Mouse (Mus musculus): Measurements from ENCODE around the gene Abhd12. TPM values are rescaled to one million over a fixed set of nuclear protein-coding genes. Genes with fewer than 3 reads are reported as not detected.

Gene Abhd12
- polyA plus RNA-seq, 1 experiment from 2014 or later = 89.8 TPM

- DNase-seq (ENCODE audit: low spot score) = peak; percentile 88
- H3K4me2 ChIP-seq (ENCODE audit: low read length) = peak overlapping the region; percentile 73
- H3K4me3 ChIP-seq (ENCODE audit: low read depth, low read length) = peak overlapping the region; percentile 1; the same call in 1 of the 2 replicates
- H3K4me1 ChIP-seq (ENCODE audit: control insufficient read depth, insufficient read depth, low read length) = peaks cover 17% of the 10 kb centered on the region
- H3K27ac ChIP-seq (ENCODE audit: low read depth, low read length) = peak overlapping the region; percentile 61; the same call in 1 of the 2 replicates
- 49% methylated on average over 4 of the region's 4 CpGs for WGBS
- no peaks in the 10 kb centered on the region for H3K27me3 ChIP-seq (replicated peaks; ENCODE audit: control insufficient read depth, insufficient read depth, low read length)
- ATAC-seq = peak; percentile 16
- peaks cover 21% of the 10 kb centered on the region for H3K36me3 ChIP-seq (ENCODE audit: control insufficient read depth, insufficient read depth, low read length)
- peak overlapping the region; percentile 14; the same call in 1 of the 2 replicates for H3K9ac ChIP-seq (ENCODE audit: low read length)
- no peaks in the 10 kb centered on the region for H3K9me3 ChIP-seq (replicated peaks; ENCODE audit: control insufficient read depth, low read length)
Observed at GRCm38 (mm10) chr2:150788768-150789550, 115.6 kb downstream of the Abhd12 start.

DNA sequence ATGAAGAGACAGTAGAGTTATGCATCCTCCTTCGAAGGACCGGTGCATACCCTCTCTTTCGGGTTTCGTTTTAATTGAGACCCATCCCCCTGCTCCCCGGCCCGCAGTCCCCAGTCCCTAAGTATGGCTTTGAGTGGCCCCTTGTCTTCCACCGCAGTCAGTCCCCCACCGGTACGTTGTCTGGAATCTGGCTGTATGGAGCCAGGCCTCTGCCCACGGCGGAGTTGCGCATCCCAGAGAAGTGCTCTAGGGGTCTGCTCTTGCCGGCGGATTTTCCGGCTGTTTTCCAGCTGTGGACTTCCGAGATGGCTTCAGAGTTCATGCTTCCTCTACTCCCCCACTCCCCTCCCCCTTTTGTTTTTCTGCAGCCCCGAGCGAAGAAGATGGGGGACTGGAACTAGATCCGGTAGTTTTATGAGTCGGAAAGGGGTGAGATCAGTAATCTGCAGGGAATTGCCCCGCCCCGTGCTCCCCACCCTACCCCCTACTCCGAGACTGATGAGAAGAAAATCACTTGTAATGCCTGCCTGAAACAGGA, 117.2 kb downstream of the Abhd12 start:
- Histone ChIP-seq H3K9me3 (replicated peaks; ENCODE audit: control insufficient read depth, low read length) (no peaks in the 10 kb centered on the region), H3K27ac (ENCODE audit: low read depth, low read length) (no peak overlapping the region), H3K27me3 (replicated peaks; ENCODE audit: control insufficient read depth, insufficient read depth, low read length) (no peaks in the 10 kb centered on the region), H3K4me1 (ENCODE audit: control insufficient read depth, insufficient read depth, low read length) (peaks cover 17% of the 10 kb centered on the region), H3K36me3 (ENCODE audit: control insufficient read depth, insufficient read depth, low read length) (peaks cover 7% of the 10 kb centered on the region; the same call in 1 of the 2 replicates), H3K4me3 (ENCODE audit: low read depth, low read length) (peak overlapping the region; percentile 79), H3K4me2 (ENCODE audit: low read length) (peak overlapping the region; percentile 73), H3K9ac (ENCODE audit: low read length) (peak overlapping the region; percentile 78)
- ATAC-seq (peak; percentile 45), DNase-seq (ENCODE audit: low spot score) (peak; percentile 46)
- 0% methylated on average over 23 of the region's 23 CpGs for WGBS

DNA sequence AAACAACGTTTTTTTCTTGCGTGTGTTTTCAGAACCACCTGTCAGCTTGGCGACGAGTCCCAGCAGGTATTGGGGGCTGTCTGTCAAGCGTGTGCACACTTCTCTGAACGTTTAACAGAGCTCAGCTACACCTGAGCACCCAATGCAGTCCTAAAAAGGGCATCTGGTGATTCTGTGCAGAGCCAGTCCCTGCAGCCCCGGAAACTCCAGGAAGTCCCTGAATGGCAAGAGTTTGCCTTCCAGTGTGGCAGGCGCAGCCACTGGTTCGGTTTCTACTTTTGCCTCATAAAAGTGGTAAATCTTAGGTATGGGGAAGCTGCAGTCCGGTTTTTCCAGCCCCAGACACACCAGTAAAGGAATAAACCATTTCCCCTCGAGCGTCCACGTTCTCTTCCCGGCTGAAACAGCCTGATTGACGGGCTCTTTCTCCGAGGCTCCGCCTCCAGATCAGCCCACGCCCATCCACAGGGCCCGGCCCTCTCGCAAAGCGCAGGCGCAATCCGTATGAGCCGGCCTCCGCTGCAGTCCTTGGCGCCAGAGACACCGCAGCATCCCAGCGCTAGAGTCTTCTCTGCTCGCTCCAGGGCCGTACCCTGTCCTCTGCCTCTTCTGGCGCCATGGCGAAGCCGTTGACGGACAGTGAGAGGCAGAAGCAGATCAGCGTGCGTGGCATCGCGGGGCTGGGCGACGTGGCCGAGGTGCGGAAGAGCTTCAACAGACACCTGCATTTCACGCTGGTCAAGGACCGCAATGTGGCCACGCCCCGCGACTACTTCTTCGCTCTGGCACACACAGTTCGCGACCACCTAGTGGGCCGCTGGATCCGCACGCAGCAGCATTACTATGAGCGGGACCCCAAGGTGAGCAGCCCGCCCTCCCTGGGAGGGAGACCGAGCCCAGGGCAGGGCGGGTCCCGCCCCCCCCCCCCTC, 118.0 kb downstream of the Abhd12 start, which contains the start of gene Pygb:
Gene Pygb, plus strand, starts transcription at position 485 of the 930 bp plus-strand sequence.
- no peaks in the 10 kb centered on the region for H3K27me3 ChIP-seq (replicated peaks; ENCODE audit: control insufficient read depth, insufficient read depth, low read length)
- H3K4me1 ChIP-seq (ENCODE audit: control insufficient read depth, insufficient read depth, low read length) = peaks cover 17% of the 10 kb centered on the region
- H3K27ac ChIP-seq (ENCODE audit: low read depth, low read length) = peak within 1 kb of the TSS; percentile 60; the same call in 1 of the 2 replicates
- no peaks in the 10 kb centered on the region for H3K9me3 ChIP-seq (replicated peaks; ENCODE audit: control insufficient read depth, low read length)
- H3K4me3 ChIP-seq (ENCODE audit: low read depth, low read length) = peak within 1 kb of the TSS; percentile 79
- H3K4me2 ChIP-seq (ENCODE audit: low read length) = peak within 1 kb of the TSS; percentile 73
- peak within 1 kb of the TSS; percentile 78 for H3K9ac ChIP-seq (ENCODE audit: low read length)
- DNase-seq (ENCODE audit: low spot score) (peak; percentile 96), ATAC-seq (peak; percentile 97)
- WGBS = 3% methylated on average over 56 of the region's 58 CpGs
- H3K36me3 ChIP-seq (ENCODE audit: control insufficient read depth, insufficient read depth, low read length) = 0 out of 2 replicates have a peak, but pooled peaks cover 4% of the 10 kb centered on the region

DNA sequence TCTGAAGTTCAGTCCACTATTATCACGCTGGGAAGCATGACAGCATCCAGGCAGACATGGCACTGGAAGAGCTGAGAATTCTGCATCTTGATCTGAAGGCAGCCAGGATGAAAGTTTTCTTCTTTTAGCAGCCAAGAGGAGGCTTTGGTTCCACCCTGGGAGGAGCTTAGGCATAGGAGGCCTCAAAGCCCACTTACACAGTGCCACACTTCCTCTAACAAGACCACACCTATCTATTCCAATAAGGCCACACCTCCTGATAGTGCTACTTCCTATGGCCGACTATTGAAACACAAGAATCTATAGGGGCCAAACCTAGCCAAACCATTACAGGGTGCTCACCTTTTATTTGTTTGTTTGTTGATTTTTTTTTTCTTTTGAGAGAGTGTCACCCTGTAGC, 121.7 kb downstream of the Abhd12 start:
- Histone ChIP-seq H3K9ac (ENCODE audit: low read length) (no peak overlapping the region), H3K4me2 (ENCODE audit: low read length) (no peak overlapping the region), H3K4me3 (ENCODE audit: low read depth, low read length) (no peak overlapping the region), H3K27me3 (replicated peaks; ENCODE audit: control insufficient read depth, insufficient read depth, low read length) (no peaks in the 10 kb centered on the region), H3K36me3 (ENCODE audit: control insufficient read depth, insufficient read depth, low read length) (no peaks in the 10 kb centered on the region), H3K9me3 (replicated peaks; ENCODE audit: control insufficient read depth, low read length) (no peaks in the 10 kb centered on the region), H3K4me1 (ENCODE audit: control insufficient read depth, insufficient read depth, low read length) (peaks cover 3% of the 10 kb centered on the region), H3K27ac (ENCODE audit: low read depth, low read length) (no peak overlapping the region)
- no peak for ATAC-seq
- 74% methylated on average over 2 of the region's 2 CpGs for WGBS
- no peak for DNase-seq (ENCODE audit: low spot score)

Other genes with a start within 250 kb of the Abhd12 start
- gene Acss1, start 236.2 kb downstream of the Abhd12 start, polyA plus RNA-seq (2014; fragmentation: Nextera tagmentation; extraction: Ambion mirVana) = 18.4 and 18.8 TPM in 2 replicates
- gene Vsx1, start 215.4 kb downstream of the Abhd12 start, polyA plus RNA-seq (2014; fragmentation: Nextera tagmentation; extraction: Ambion mirVana) = 0.04 TPM in 1 of 2 replicates, not detected in the other
- gene Entpd6, start 155.7 kb downstream of the Abhd12 start, polyA plus RNA-seq (2014; fragmentation: Nextera tagmentation; extraction: Ambion mirVana) = 32.6 and 41.3 TPM in 2 replicates
- gene Pygb, start 118.0 kb downstream of the Abhd12 start, polyA plus RNA-seq (2014; fragmentation: Nextera tagmentation; extraction: Ambion mirVana) = 50.7 and 57.9 TPM in 2 replicates
- 36.8 and 50.3 TPM in 2 replicates for gene Gins1, start 659 bp upstream of the Abhd12 start, polyA plus RNA-seq (2014; fragmentation: Nextera tagmentation; extraction: Ambion mirVana)
- 7.3 and 7.7 TPM in 2 replicates for gene Ninl, start 134.6 kb upstream of the Abhd12 start, polyA plus RNA-seq (2014; fragmentation: Nextera tagmentation; extraction: Ambion mirVana)
- gene Nanp, start 134.7 kb upstream of the Abhd12 start, polyA plus RNA-seq (2014; fragmentation: Nextera tagmentation; extraction: Ambion mirVana) = 38.1 and 38.3 TPM in 2 replicates
- gene Gm14151, start 187.6 kb upstream of the Abhd12 start, polyA plus RNA-seq (2014; fragmentation: Nextera tagmentation; extraction: Ambion mirVana) = not detected in 2 replicates
- not detected in 2 replicates for gene Gm14147, start 193.5 kb upstream of the Abhd12 start, polyA plus RNA-seq (2014; fragmentation: Nextera tagmentation; extraction: Ambion mirVana)

Measured in forebrain, embryonic 14.5 days (tissue).